Mouse (Mus musculus): ENCODE measurements around the gene Lmbr1. TPM values are rescaled to one million over a fixed set of nuclear protein-coding genes. Genes with fewer than 3 reads are reported as not detected.

The Lmbr1 gene
- polyA plus RNA-seq, 1 experiment from 2014 or later = 14.0 TPM

DNA sequence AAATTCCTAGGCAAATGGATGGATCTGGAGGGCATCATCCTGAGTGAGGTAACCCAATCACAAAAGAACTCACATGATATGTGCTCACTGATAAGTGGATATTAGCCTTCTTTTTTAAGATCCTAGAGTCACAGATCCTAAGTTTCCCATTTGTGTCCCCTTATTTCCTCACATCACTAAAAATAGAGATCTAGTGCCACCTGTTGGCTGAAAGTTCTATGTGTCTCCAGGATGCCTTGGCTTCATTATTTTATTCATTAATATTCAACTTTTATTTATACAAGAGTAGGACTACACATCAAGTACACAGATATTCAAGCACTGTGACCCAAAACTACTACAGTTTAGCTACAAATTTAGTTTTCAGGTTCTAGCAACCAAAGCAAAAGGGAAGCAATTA is 103.4 kb downstream of the Lmbr1 start:
- ATAC-seq (no peak), DNase-seq (ENCODE audit: low spot score) (peak; percentile 56)
- Histone ChIP-seq H3K4me2 (replicated peaks; ENCODE audit: low read depth, low read length) (no peak overlapping the region), H3K9me3 (ENCODE audit: low read length) (no peaks in the 10 kb centered on the region), H3K27ac (ENCODE audit: low read length) (no peak overlapping the region), H3K4me3 (ENCODE audit: low read depth, low read length) (no peak overlapping the region), H3K27me3 (replicated peaks; ENCODE audit: insufficient read depth, low read length) (no peaks in the 10 kb centered on the region), H3K4me1 (ENCODE audit: insufficient read depth, low read depth, low read length) (no peaks in the 10 kb centered on the region), H3K36me3 (ENCODE audit: insufficient read depth, low read length) (no peaks in the 10 kb centered on the region), H3K9ac (replicated peaks; ENCODE audit: low read depth) (no peak overlapping the region)
- TF ChIP-seq CTCF (IDR thresholded peaks at IDR 0.05) = peak; percentile 52
- no peak for TF ChIP-seq EP300 (IDR thresholded peaks at IDR 0.05)

- no peak overlapping the region for H3K4me3 ChIP-seq (ENCODE audit: low read depth, low read length)
- 64% methylated on average over 2 of the region's 2 CpGs for WGBS
- no peak overlapping the region for H3K27ac ChIP-seq (ENCODE audit: low read length)
- TF ChIP-seq EP300 (IDR thresholded peaks at IDR 0.05) (no peak), CTCF (IDR thresholded peaks at IDR 0.05) (no peak)
- no peak overlapping the region for H3K4me2 ChIP-seq (replicated peaks; ENCODE audit: low read depth, low read length)
- no peak for ATAC-seq
- H3K9me3 ChIP-seq (ENCODE audit: low read length) = no peaks in the 10 kb centered on the region
- DNase-seq (ENCODE audit: low spot score) = no peak
- H3K4me1 ChIP-seq (ENCODE audit: insufficient read depth, low read depth, low read length) = no peaks in the 10 kb centered on the region
- no peaks in the 10 kb centered on the region for H3K36me3 ChIP-seq (ENCODE audit: insufficient read depth, low read length)
- H3K9ac ChIP-seq (replicated peaks; ENCODE audit: low read depth) = no peak overlapping the region
- no peaks in the 10 kb centered on the region for H3K27me3 ChIP-seq (replicated peaks; ENCODE audit: insufficient read depth, low read length)
Measured at GRCm38 (mm10) chr5:29273426-29273825, 104.8 kb downstream of the Lmbr1 start.

DNA sequence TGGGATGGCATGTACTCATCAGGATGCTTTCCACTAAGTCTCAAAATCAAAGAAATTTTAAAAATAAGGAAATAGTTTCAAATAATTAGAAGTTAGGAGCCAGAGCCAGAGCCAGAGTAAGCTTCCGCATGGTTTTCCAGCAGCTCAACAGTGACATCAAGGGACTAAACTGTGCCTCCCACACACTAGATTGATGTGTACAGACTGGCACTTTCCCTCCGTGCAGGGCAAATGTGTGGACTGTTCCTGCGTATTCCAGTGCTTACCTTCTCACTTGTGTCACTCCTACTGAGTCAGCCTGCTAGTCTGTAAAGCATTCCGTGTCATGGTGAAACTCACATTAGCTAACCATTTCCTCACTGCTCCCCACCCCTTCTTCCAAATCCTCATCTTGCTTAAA is 107.3 kb downstream of the Lmbr1 start:
- H3K9ac ChIP-seq (replicated peaks; ENCODE audit: low read depth) = no peak overlapping the region
- no peaks in the 10 kb centered on the region for H3K36me3 ChIP-seq (ENCODE audit: insufficient read depth, low read length)
- H3K4me3 ChIP-seq (ENCODE audit: low read depth, low read length) = no peak overlapping the region
- no peaks in the 10 kb centered on the region for H3K27me3 ChIP-seq (replicated peaks; ENCODE audit: insufficient read depth, low read length)
- peak; percentile 48 for DNase-seq (ENCODE audit: low spot score)
- TF ChIP-seq CTCF (IDR thresholded peaks at IDR 0.05) = peak; percentile 57
- no peak for TF ChIP-seq EP300 (IDR thresholded peaks at IDR 0.05)
- 46% methylated on average over 4 of the region's 4 CpGs for whole genome bisulfite sequencing
- no peak overlapping the region for H3K27ac ChIP-seq (ENCODE audit: low read length)
- no peak overlapping the region for H3K4me2 ChIP-seq (replicated peaks; ENCODE audit: low read depth, low read length)
- peak; percentile 64 for ATAC-seq
- H3K9me3 ChIP-seq (ENCODE audit: low read length) = no peaks in the 10 kb centered on the region
- H3K4me1 ChIP-seq (ENCODE audit: insufficient read depth, low read depth, low read length) = no peaks in the 10 kb centered on the region

- ATAC-seq = no peak
- Histone ChIP-seq H3K4me1 (ENCODE audit: insufficient read depth, low read depth, low read length) (no peaks in the 10 kb centered on the region), H3K36me3 (ENCODE audit: insufficient read depth, low read length) (no peaks in the 10 kb centered on the region), H3K9ac (replicated peaks; ENCODE audit: low read depth) (no peak overlapping the region), H3K9me3 (ENCODE audit: low read length) (no peaks in the 10 kb centered on the region), H3K27ac (ENCODE audit: low read length) (no peak overlapping the region), H3K4me3 (ENCODE audit: low read depth, low read length) (no peak overlapping the region), H3K4me2 (replicated peaks; ENCODE audit: low read depth, low read length) (no peak overlapping the region), H3K27me3 (replicated peaks; ENCODE audit: insufficient read depth, low read length) (no peaks in the 10 kb centered on the region)
- TF ChIP-seq EP300 (IDR thresholded peaks at IDR 0.05) (no peak), CTCF (IDR thresholded peaks at IDR 0.05) (no peak)
- WGBS = 52% methylated on average over 2 of the region's 2 CpGs
- peak; percentile 15 for DNase-seq (ENCODE audit: low spot score)
Measured at GRCm38 (mm10) chr5:29253876-29254275, 124.3 kb downstream of the Lmbr1 start.

GRCm38 (mm10) chr5:29251496-29251873 is 126.7 kb downstream of the Lmbr1 start:
- ATAC-seq = no peak
- Histone ChIP-seq H3K4me3 (ENCODE audit: low read depth, low read length) (no peak overlapping the region), H3K4me2 (replicated peaks; ENCODE audit: low read depth, low read length) (no peak overlapping the region), H3K9ac (replicated peaks; ENCODE audit: low read depth) (no peak overlapping the region), H3K27me3 (replicated peaks; ENCODE audit: insufficient read depth, low read length) (no peaks in the 10 kb centered on the region), H3K9me3 (ENCODE audit: low read length) (no peaks in the 10 kb centered on the region), H3K36me3 (ENCODE audit: insufficient read depth, low read length) (no peaks in the 10 kb centered on the region), H3K27ac (ENCODE audit: low read length) (no peak overlapping the region), H3K4me1 (ENCODE audit: insufficient read depth, low read depth, low read length) (no peaks in the 10 kb centered on the region)
- no peak for DNase-seq (ENCODE audit: low spot score)
- no peak for TF ChIP-seq EP300 (IDR thresholded peaks at IDR 0.05)
- no peak for TF ChIP-seq CTCF (IDR thresholded peaks at IDR 0.05)
- WGBS = 74% methylated on average over 1 of the region's 1 CpGs

- Histone ChIP-seq H3K27ac (ENCODE audit: low read length) (no peak overlapping the region), H3K9me3 (ENCODE audit: low read length) (no peaks in the 10 kb centered on the region), H3K36me3 (ENCODE audit: insufficient read depth, low read length) (no peaks in the 10 kb centered on the region), H3K27me3 (replicated peaks; ENCODE audit: insufficient read depth, low read length) (no peaks in the 10 kb centered on the region), H3K9ac (replicated peaks; ENCODE audit: low read depth) (no peak overlapping the region), H3K4me3 (ENCODE audit: low read depth, low read length) (no peak overlapping the region), H3K4me2 (replicated peaks; ENCODE audit: low read depth, low read length) (no peak overlapping the region), H3K4me1 (ENCODE audit: insufficient read depth, low read depth, low read length) (no peaks in the 10 kb centered on the region)
- no peak for TF ChIP-seq EP300 (IDR thresholded peaks at IDR 0.05)
- no peak for TF ChIP-seq CTCF (IDR thresholded peaks at IDR 0.05)
- WGBS = 54% methylated on average over 8 of the region's 8 CpGs
- ATAC-seq = no peak; the same call in 1 of the 2 replicates
- no peak for DNase-seq (ENCODE audit: low spot score)
Measured at GRCm38 (mm10) chr5:29250795-29251495, 127.2 kb downstream of the Lmbr1 start.

GRCm38 (mm10) chr5:29244769-29245168 is 133.4 kb downstream of the Lmbr1 start:
- TF ChIP-seq EP300 (IDR thresholded peaks at IDR 0.05) = no peak
- no peak for TF ChIP-seq CTCF (IDR thresholded peaks at IDR 0.05)
- no peak for ATAC-seq

More at GRCm38 (mm10) chr5:29244769-29245168, 133.4 kb downstream of the Lmbr1 start:
- DNase-seq (ENCODE audit: low spot score) = no peak
- Histone ChIP-seq H3K4me3 (ENCODE audit: low read depth, low read length) (no peak overlapping the region), H3K4me1 (ENCODE audit: insufficient read depth, low read depth, low read length) (no peaks in the 10 kb centered on the region), H3K27ac (ENCODE audit: low read length) (no peak overlapping the region), H3K9ac (replicated peaks; ENCODE audit: low read depth) (no peak overlapping the region), H3K36me3 (ENCODE audit: insufficient read depth, low read length) (no peaks in the 10 kb centered on the region), H3K4me2 (replicated peaks; ENCODE audit: low read depth, low read length) (no peak overlapping the region), H3K9me3 (ENCODE audit: low read length) (no peaks in the 10 kb centered on the region), H3K27me3 (replicated peaks; ENCODE audit: insufficient read depth, low read length) (no peaks in the 10 kb centered on the region)
- whole genome bisulfite sequencing = no CpG with 5 or more reads among the region's 1 CpGs

Measured in lung, postnatal 0 days (tissue).